Mouse (Mus musculus) activated CD4-positive, CD25-positive, alpha-beta regulatory T cell (primary cell): Measurements from ENCODE around the gene Srpx2. TPM values are rescaled to one million over a fixed set of nuclear protein-coding genes. Genes with fewer than 3 reads are reported as not detected.

Experiments used
- polyA plus RNA-seq, 2 experiments: library from polyadenylated mRNA; unstranded; fragments of 100-300 nt; shearing (Covaris generic); gene quantifications; one replicate each; pipeline ENCODE4 v1.2.1; 2017

Srpx2 gene
- polyA plus RNA-seq, result under 1 TPM in 1 of 2 experiments, not detected in 1; 0.13 TPM

DNA sequence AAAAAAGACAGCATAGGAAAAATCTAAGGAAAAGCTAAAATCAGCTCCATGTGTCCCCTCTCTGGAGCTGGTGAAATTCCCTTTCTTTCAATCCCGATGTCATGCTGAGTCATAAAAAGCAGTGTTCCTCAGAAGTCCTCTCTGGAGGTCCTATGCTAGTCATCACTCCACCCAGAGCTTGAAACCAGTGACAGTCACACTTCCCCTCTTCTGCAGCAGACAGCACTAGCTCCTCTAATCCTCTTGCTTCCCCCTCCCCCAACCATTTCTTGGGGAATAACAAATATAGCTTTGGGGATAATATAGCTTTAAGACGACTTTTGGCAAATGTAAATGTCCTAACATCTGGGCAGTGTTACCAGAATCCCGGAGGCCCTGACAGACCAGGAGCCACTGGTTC lies at the start of gene Srpx2:
Gene Srpx2 (plus strand): TSS at position 166 of the 400 bp plus-strand sequence.

DNA sequence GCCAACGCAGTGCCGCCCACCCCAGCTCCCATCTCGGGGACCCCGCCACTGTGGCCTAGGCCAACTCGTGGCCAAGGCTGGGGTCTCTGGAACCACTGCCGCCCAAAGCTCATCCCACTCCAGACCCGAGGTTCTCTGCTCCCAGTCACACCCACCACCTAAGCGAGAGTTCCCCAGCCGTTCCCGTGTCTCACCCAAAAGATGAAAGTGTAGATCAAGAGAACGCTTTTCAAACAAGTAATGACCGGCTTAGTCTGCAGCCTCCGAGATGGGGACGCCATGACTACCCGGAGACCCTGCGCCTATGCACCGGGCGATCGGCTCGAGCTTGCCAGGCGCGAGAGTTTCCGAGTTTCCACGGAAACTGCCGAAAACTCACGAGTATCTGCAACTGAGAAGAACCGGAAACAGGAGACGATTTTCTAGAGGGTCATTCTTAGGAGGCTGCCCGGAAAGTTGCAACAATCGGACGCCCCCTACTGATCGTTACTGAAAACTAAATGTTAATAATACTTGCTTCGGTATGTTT lies 10.1 kb upstream of the Srpx2 start, which contains the start of gene Tspan6:
Gene Tspan6 (minus strand): TSS at position 416 of the 529 bp plus-strand sequence.

DNA sequence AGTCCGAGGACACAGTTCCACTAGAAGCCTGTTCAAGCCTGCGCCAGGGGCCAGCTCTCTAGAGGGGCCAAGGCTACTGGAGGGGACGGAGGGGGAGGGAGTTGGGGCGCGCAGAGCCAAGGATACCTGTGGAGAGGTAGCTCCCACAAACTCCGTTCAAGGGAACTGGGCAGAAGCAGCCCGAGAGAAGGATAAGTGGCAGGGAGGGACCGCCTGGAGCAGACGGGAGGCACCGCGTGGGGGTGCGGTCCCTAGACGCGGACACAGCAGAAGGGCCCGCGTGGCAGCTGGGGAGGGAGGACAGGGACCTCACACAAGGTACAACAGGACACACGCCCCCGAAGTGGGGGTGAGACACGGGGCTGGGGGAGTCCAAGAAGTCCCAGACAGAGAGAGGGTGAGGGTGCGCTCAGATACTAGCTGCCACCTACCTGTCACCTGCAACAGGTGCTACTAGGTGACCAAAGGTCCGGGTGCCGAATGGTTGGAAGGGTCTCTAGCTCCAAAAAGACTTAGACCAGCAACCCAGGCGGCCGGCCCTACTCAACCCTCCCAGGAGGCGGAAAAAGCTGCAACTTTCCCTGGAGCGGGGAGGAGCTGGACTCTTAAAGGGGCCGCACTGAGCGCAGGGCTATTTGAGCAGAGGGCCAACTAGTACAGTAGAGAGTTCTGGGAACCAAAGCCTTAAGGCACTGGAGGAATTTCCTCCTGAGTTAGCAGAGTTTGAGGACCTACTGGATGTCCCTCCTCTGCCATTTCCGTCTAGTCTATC lies 73.2 kb downstream of the Srpx2 start, which contains the start of gene Sytl4:
Gene Sytl4 (minus strand): TSS at position 582 of the 772 bp plus-strand sequence.

Other genes with a start within 250 kb of the Srpx2 start
- gene Pcdh19, start 219.4 kb upstream of the Srpx2 start, polyA plus RNA-seq, result not detected
- gene Tnmd, start 57.4 kb upstream of the Srpx2 start, polyA plus RNA-seq, result not detected
- gene Tspan6, start 10.0 kb upstream of the Srpx2 start, polyA plus RNA-seq, result 1 to 10 TPM; 2.5 to 5.7 TPM
- gene Sytl4, start 73.4 kb downstream of the Srpx2 start, polyA plus RNA-seq, result under 1 TPM in 1 of 2 experiments, not detected in 1; 0.21 TPM
- 10 to 100 TPM; 49.6 to 53.4 TPM for gene Cstf2, start 150.8 kb downstream of the Srpx2 start, polyA plus RNA-seq